In genomic region chr19:14578016-14578415, GRCm38 (mm10) we compare ENCODE assay signal across 29 mouse cellular contexts. TPM values are rescaled to one million over a fixed set of nuclear protein-coding genes. Genes with fewer than 3 reads are reported as not detected.
DNase-seq lines count a peak whose midpoint lies in the region; ATAC-seq lines count a peak whose summit lies in the region.
"Had no signal": no experiment of that assay in that cellular context is flagged by ENCODE, and none has a peak within 500 bp of the region (broad histone marks: within the 10 kb centered on the region; RNA-seq: fewer than 3 reads in every experiment).

No protein-coding gene starts in this region.

- DNase-seq in 416B (ENCODE audit: low read depth) = peak; percentile 66
- DNase-seq in liver, embryonic 13.5 days = no peak
- DNase-seq in heart, adult 8-10 months (ENCODE audit: low spot score) = no peak
- DNase-seq in cerebellum, postnatal 14 days = no peak
- no peak for DNase-seq in urinary bladder, postnatal 36 days (ENCODE audit: low spot score in 2 of 2)
- DNase-seq: adrenal gland, adult 8-10 months; cerebellum, adult 9-10 months; gastrocnemius, postnatal 10 days; kidney, adult 18-20 months; kidney, postnatal 25 days; left cerebral cortex, postnatal 4 days; lung, postnatal 36 days; thymus, adult 18-20 months; thymus, postnatal 25 days had no signal

- peak; percentile 86 for ATAC-seq in common myeloid progenitor, adult 5-6 weeks (replicated peaks; ENCODE audit: low read depth, poor library complexity, severe bottlenecking)
- peak; percentile 87 for ATAC-seq in liver, embryonic 13.5 days (ENCODE audit: low read depth)
- ATAC-seq in megakaryocyte, adult 5-6 weeks (ENCODE audit: poor library complexity, severe bottlenecking) = peak; percentile 94
- ATAC-seq in hindbrain, embryonic 12.5 days (ENCODE audit: low FRiP score) = no peak
- ATAC-seq: activated CD4-positive, CD25-positive, alpha-beta regulatory T cell, adult 4 months; CD4-positive, CD25-positive, alpha-beta regulatory T cell, adult 4 months; hindbrain, embryonic 16.5 days; midbrain, embryonic 15.5 days had no signal

- no peaks in the 10 kb centered on the region for H3K9me3 ChIP-seq in liver, embryonic 13.5 days (replicated peaks)
- H3K9me3 ChIP-seq in hindbrain, embryonic 12.5 days (replicated peaks) = no peaks in the 10 kb centered on the region
- H3K9me3 ChIP-seq: forebrain, embryonic 12.5 days; heart, embryonic 12.5 days; hindbrain, embryonic 10.5 days; kidney, embryonic 15.5 days; midbrain, embryonic 10.5 days; midbrain, embryonic 15.5 days; neural tube, embryonic 15.5 days had no signal

- no peak overlapping the region for H3K27ac ChIP-seq in liver, embryonic 13.5 days
- H3K27ac ChIP-seq in hindbrain, embryonic 12.5 days = no peak overlapping the region
- H3K27ac ChIP-seq: forebrain, embryonic 12.5 days; hindbrain, embryonic 10.5 days; kidney, embryonic 15.5 days; midbrain, embryonic 10.5 days; midbrain, embryonic 15.5 days; neural tube, embryonic 15.5 days; stomach, postnatal 0 days had no signal

- no peaks in the 10 kb centered on the region for H3K27me3 ChIP-seq in liver, embryonic 13.5 days
- H3K27me3 ChIP-seq in hindbrain, embryonic 12.5 days = no peaks in the 10 kb centered on the region
- H3K27me3 ChIP-seq: forebrain, embryonic 12.5 days; heart, embryonic 12.5 days; kidney, embryonic 15.5 days; midbrain, embryonic 15.5 days; neural tube, embryonic 15.5 days had no signal

- H3K36me3 ChIP-seq in liver, embryonic 13.5 days = 0 out of 2 replicates have a peak, but pooled peaks cover 3% of the 10 kb centered on the region
- H3K36me3 ChIP-seq in hindbrain, embryonic 12.5 days = peaks cover 5% of the 10 kb centered on the region; the same call in 1 of the 2 replicates
- H3K36me3 ChIP-seq: neural tube, embryonic 15.5 days had no signal

- no peak overlapping the region for H3K9ac ChIP-seq in liver, embryonic 13.5 days
- H3K9ac ChIP-seq in hindbrain, embryonic 12.5 days = no peak overlapping the region
- H3K9ac ChIP-seq: forebrain, embryonic 12.5 days; heart, embryonic 12.5 days; kidney, embryonic 15.5 days; midbrain, embryonic 15.5 days; neural tube, embryonic 15.5 days had no signal

- 34% methylated on average over 4 of the region's 4 CpGs for WGBS in liver, embryonic 13.5 days (ENCODE audit: insufficient replicate concordance)
- 82% methylated on average over 4 of the region's 4 CpGs for WGBS in hindbrain, embryonic 12.5 days

- H3K4me1 ChIP-seq in liver, embryonic 13.5 days (replicated peaks) = peaks cover 39% of the 10 kb centered on the region
- H3K4me1 ChIP-seq in hindbrain, embryonic 12.5 days = no peaks in the 10 kb centered on the region
- H3K4me1 ChIP-seq: kidney, embryonic 15.5 days; midbrain, embryonic 10.5 days; midbrain, embryonic 15.5 days; neural tube, embryonic 15.5 days had no signal

- H3K4me3 ChIP-seq in liver, embryonic 13.5 days (replicated peaks) = no peak overlapping the region
- H3K4me3 ChIP-seq in hindbrain, embryonic 12.5 days = no peak overlapping the region
- H3K4me3 ChIP-seq: erythroblast, embryonic 14.5 days; forebrain, embryonic 12.5 days; heart, embryonic 12.5 days; hindbrain, embryonic 10.5 days; kidney, embryonic 15.5 days; midbrain, embryonic 10.5 days; midbrain, embryonic 15.5 days; neural tube, embryonic 15.5 days had no signal

- no peak overlapping the region for H3K4me2 ChIP-seq in liver, embryonic 13.5 days
- no peak overlapping the region for H3K4me2 ChIP-seq in hindbrain, embryonic 12.5 days (replicated peaks)
- H3K4me2 ChIP-seq: forebrain, embryonic 12.5 days; heart, embryonic 12.5 days; kidney, embryonic 15.5 days; midbrain, embryonic 15.5 days; neural tube, embryonic 15.5 days had no signal

RNA-seq across cellular contexts. Expression of gene Tle4, which starts 19.8 kb away (rescaled TPM):
- 16.2 and 20.5 TPM in 2 replicates for total RNA-seq in common myeloid progenitor, adult 5-6 weeks (2017)
- polyA plus RNA-seq in liver, embryonic 13.5 days (2015; fragmentation: Nextera tagmentation; extraction: Ambion mirVana) = 4.5 and 4.7 TPM in 2 replicates
- 32.3 and 38.4 TPM in 2 replicates for total RNA-seq in megakaryocyte, adult 5-6 weeks (2015)
- 18.6 and 22.3 TPM in 2 replicates for total RNA-seq in megakaryocyte, adult 5-6 weeks (2017)
- 10 to 100 TPM in 2 of 4 experiments, 1 to 10 TPM in 2; 7.6 to 10.8 (median 9.1) TPM for total RNA-seq in heart, adult 8-10 months (2022)
- 37.7 and 40.2 TPM in 2 replicates for polyA plus RNA-seq in hindbrain, embryonic 12.5 days (2016; fragmentation: Nextera tagmentation; extraction: Ambion mirVana)
